Mouse (Mus musculus): Measurements from ENCODE around the gene Prkab1. TPM values are rescaled to one million over a fixed set of nuclear protein-coding genes. Genes with fewer than 3 reads are reported as not detected.

Gene Prkab1
- polyA plus RNA-seq, 1 experiment from 2014 or later, result 37.8 TPM

DNA sequence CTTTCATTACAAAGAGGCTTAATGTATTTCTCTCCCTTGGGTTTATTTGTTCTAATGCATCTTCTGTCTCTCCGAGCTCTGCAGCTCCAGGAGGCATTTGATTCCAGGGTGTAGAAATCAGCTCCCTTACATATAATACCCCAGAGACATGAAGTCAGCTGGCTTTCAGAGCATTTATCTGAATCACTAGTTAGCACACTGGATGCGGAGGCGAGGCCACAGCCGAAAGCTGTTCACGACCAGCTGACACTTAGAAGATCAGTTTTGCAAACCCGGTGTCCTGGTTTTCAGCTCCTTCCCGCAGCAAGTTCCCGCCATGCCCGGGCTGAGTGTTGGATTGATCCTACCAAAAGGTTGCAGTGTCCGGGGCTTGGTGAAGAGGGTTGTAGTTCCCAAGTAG lies 20.0 kb downstream of the Prkab1 start:
- no peaks in the 10 kb centered on the region for H3K9me3 ChIP-seq (replicated peaks; ENCODE audit: control insufficient read depth, low read length)
- H3K4me2 ChIP-seq (ENCODE audit: low read depth, low read length), result no peak overlapping the region
- no peaks in the 10 kb centered on the region for H3K27me3 ChIP-seq (ENCODE audit: control insufficient read depth, insufficient read depth, low read length)
- H3K4me3 ChIP-seq (ENCODE audit: low read length), result no peak overlapping the region
- H3K36me3 ChIP-seq (ENCODE audit: control insufficient read depth, insufficient read depth), result peaks cover 2% of the 10 kb centered on the region; the same call in 1 of the 2 replicates
- no peak for ATAC-seq (replicated peaks; ENCODE audit: extremely low read depth, insufficient read depth, low FRiP score)
- no peak overlapping the region for H3K9ac ChIP-seq (ENCODE audit: low read length)
- no peak overlapping the region for H3K27ac ChIP-seq (ENCODE audit: low read length)
- no peaks in the 10 kb centered on the region for H3K4me1 ChIP-seq (ENCODE audit: control insufficient read depth, insufficient read depth, low read length)
- WGBS, result 83% methylated on average over 10 of the region's 10 CpGs

DNA sequence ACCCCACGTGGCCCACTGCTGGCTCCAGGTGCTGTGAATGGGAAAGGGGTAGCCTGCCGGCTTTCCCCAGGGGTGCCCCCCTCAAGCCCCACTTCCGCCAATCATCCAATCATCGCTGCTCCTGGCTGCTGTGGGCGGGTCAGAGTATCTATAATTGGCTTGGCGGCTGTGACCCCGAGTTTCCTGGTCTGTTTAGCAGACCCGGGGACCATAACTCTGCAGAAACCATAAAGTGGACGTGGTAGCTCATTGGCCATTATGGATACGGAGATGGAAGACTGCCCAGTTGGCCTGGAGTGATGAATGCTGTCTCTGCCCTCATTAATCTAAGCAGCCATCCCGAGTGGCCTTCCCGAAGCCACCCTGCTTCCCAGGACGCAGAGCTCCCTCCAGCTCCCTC lies 20.5 kb downstream of the Prkab1 start:
- H3K27ac ChIP-seq (ENCODE audit: low read length), result no peak overlapping the region
- H3K4me1 ChIP-seq (ENCODE audit: control insufficient read depth, insufficient read depth, low read length), result no peaks in the 10 kb centered on the region
- H3K9me3 ChIP-seq (replicated peaks; ENCODE audit: control insufficient read depth, low read length), result no peaks in the 10 kb centered on the region
- no peak overlapping the region for H3K9ac ChIP-seq (ENCODE audit: low read length)
- H3K4me2 ChIP-seq (ENCODE audit: low read depth, low read length), result no peak overlapping the region
- no peaks in the 10 kb centered on the region for H3K27me3 ChIP-seq (ENCODE audit: control insufficient read depth, insufficient read depth, low read length)
- WGBS, result 52% methylated on average over 13 of the region's 13 CpGs
- no peak overlapping the region for H3K4me3 ChIP-seq (ENCODE audit: low read length)
- no peak for ATAC-seq (replicated peaks; ENCODE audit: extremely low read depth, insufficient read depth, low FRiP score)
- peaks cover 2% of the 10 kb centered on the region; the same call in 1 of the 2 replicates for H3K36me3 ChIP-seq (ENCODE audit: control insufficient read depth, insufficient read depth)

DNA sequence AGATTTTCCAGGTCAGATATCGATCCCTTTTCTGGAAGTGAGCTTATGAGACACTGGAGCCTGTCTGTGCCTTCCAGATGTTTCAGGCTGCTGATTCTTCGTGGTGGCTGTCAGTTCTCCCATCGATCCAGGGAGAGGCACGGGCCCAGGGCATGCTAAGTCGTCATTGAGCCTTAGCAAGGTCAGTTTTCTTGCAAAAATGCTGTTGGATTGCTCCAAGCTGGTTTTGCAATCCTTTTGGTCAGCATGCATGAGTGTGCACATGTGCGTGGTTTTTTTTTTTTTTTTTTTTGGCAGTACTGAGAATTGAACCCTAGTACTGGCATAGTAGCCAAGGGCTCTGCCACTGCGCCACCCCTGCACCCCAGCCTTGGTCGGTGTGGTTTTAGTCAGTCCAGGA lies 21.2 kb downstream of the Prkab1 start:
- Histone ChIP-seq H3K4me2 (ENCODE audit: low read depth, low read length) (no peak overlapping the region), H3K9me3 (replicated peaks; ENCODE audit: control insufficient read depth, low read length) (no peaks in the 10 kb centered on the region), H3K27ac (ENCODE audit: low read length) (no peak overlapping the region), H3K9ac (ENCODE audit: low read length) (no peak overlapping the region), H3K4me1 (ENCODE audit: control insufficient read depth, insufficient read depth, low read length) (no peaks in the 10 kb centered on the region), H3K27me3 (ENCODE audit: control insufficient read depth, insufficient read depth, low read length) (no peaks in the 10 kb centered on the region), H3K36me3 (ENCODE audit: control insufficient read depth, insufficient read depth) (peaks cover 2% of the 10 kb centered on the region; the same call in 1 of the 2 replicates), H3K4me3 (ENCODE audit: low read length) (no peak overlapping the region)
- 82% methylated on average over 8 of the region's 8 CpGs for WGBS
- ATAC-seq (replicated peaks; ENCODE audit: extremely low read depth, insufficient read depth, low FRiP score), result no peak

DNA sequence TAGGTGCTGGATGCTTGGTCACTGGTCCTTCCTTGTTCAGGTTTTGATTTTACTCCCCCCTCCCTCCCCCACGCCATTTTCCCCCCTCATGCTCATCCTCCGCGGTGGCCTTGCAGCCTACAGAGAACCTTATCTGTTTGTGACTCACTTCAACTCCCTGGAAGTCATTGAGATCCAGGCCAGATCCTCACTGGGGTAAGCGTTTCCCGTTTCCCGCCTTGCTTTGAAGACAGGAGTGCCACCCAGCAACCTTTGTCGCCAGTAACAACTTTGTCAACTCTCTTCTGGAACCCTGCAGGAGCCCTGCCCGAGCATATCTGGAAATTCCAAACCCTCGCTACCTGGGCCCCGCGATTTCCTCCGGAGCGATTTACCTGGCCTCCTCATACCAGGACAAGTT lies 26.9 kb downstream of the Prkab1 start:
- 50% methylated on average over 13 of the region's 13 CpGs for WGBS
- no peak overlapping the region for H3K4me3 ChIP-seq (ENCODE audit: low read length)
- no peak overlapping the region for H3K27ac ChIP-seq (ENCODE audit: low read length)
- no peak overlapping the region for H3K4me2 ChIP-seq (ENCODE audit: low read depth, low read length)
- no peak for ATAC-seq (replicated peaks; ENCODE audit: extremely low read depth, insufficient read depth, low FRiP score)
- no peaks in the 10 kb centered on the region for H3K4me1 ChIP-seq (ENCODE audit: control insufficient read depth, insufficient read depth, low read length)
- no peaks in the 10 kb centered on the region for H3K9me3 ChIP-seq (replicated peaks; ENCODE audit: control insufficient read depth, low read length)
- H3K9ac ChIP-seq (ENCODE audit: low read length), result no peak overlapping the region
- H3K27me3 ChIP-seq (ENCODE audit: control insufficient read depth, insufficient read depth, low read length), result no peaks in the 10 kb centered on the region
- peaks cover 4% of the 10 kb centered on the region for H3K36me3 ChIP-seq (ENCODE audit: control insufficient read depth, insufficient read depth)

DNA sequence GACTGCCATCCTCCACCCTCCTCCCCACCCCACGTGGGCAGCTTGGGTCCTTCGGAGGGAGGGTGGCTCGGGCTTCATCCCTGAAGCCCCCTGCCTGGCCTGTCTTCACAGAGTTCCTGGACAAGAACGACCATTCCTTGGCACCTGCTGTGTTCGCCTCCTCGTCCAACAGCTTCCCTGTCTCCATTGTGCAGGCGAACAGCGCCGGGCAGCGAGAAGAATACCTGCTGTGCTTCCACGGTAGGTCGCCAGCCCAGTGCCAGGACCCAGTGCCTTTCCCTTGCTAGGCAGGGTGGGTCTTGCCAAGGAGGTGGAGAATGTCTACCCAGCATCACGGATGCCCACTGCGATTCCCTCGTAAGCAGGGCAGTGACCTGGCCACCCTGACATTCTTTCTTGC lies 30.2 kb downstream of the Prkab1 start:
- no peak for ATAC-seq (replicated peaks; ENCODE audit: extremely low read depth, insufficient read depth, low FRiP score)
- H3K4me1 ChIP-seq (ENCODE audit: control insufficient read depth, insufficient read depth, low read length), result no peaks in the 10 kb centered on the region
- H3K9me3 ChIP-seq (replicated peaks; ENCODE audit: control insufficient read depth, low read length), result peaks cover 7% of the 10 kb centered on the region
- H3K4me2 ChIP-seq (ENCODE audit: low read depth, low read length), result no peak overlapping the region
- no peak overlapping the region for H3K27ac ChIP-seq (ENCODE audit: low read length)
- no peak overlapping the region for H3K9ac ChIP-seq (ENCODE audit: low read length)
- no peaks in the 10 kb centered on the region for H3K27me3 ChIP-seq (ENCODE audit: control insufficient read depth, insufficient read depth, low read length)
- 91% methylated on average over 15 of the region's 15 CpGs for WGBS
- peaks cover 26% of the 10 kb centered on the region for H3K36me3 ChIP-seq (ENCODE audit: control insufficient read depth, insufficient read depth)
- no peak overlapping the region for H3K4me3 ChIP-seq (ENCODE audit: low read length)

DNA sequence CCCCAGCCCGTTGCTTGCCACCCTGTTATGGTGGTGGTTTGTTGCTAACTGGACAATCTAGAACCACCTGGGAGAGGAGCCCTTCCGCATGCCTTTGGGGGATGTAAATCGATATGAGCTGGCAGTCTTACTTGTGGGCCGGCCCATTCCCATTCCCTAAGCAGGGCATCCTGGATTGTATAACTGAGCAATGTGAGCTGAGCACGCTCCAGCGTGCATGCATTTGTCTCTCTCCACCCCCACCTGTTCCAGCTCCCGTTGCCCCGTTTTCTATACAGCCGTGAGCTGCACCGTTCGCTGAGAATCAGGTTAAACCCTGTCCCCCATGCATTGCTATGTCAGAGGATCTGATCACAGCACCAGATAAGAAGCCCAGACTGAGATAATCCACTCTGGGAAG lies 32.6 kb downstream of the Prkab1 start:
- H3K9me3 ChIP-seq (replicated peaks; ENCODE audit: control insufficient read depth, low read length), result peaks cover 7% of the 10 kb centered on the region
- no peak overlapping the region for H3K4me2 ChIP-seq (ENCODE audit: low read depth, low read length)
- no peak overlapping the region for H3K9ac ChIP-seq (ENCODE audit: low read length)
- H3K4me1 ChIP-seq (ENCODE audit: control insufficient read depth, insufficient read depth, low read length), result no peaks in the 10 kb centered on the region
- no peak overlapping the region for H3K27ac ChIP-seq (ENCODE audit: low read length)
- H3K36me3 ChIP-seq (ENCODE audit: control insufficient read depth, insufficient read depth), result peaks cover 32% of the 10 kb centered on the region
- no peaks in the 10 kb centered on the region for H3K27me3 ChIP-seq (ENCODE audit: control insufficient read depth, insufficient read depth, low read length)
- no peak for ATAC-seq (replicated peaks; ENCODE audit: extremely low read depth, insufficient read depth, low FRiP score)
- H3K4me3 ChIP-seq (ENCODE audit: low read length), result no peak overlapping the region
- 93% methylated on average over 11 of the region's 11 CpGs for WGBS

DNA sequence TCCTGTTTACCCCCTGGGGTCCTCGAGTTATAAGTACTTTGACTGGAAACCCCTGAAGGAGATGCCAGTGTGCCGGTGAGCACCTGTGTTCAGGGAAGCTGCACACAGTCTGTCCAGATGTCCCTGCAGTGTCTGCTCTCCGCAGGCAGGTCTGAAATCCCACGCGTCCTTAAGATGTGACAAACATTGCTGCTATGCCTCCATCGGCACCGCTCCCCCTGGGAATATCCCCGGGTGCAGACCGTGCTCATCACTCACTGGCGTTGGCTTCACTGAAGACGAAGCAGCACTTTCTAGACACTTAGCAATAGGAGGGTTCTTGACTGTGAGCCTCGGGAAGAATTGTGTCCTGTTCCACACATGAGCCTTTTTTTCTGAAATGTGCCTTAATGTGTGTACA lies 37.0 kb downstream of the Prkab1 start:
- H3K4me2 ChIP-seq (ENCODE audit: low read depth, low read length), result no peak overlapping the region

DNA sequence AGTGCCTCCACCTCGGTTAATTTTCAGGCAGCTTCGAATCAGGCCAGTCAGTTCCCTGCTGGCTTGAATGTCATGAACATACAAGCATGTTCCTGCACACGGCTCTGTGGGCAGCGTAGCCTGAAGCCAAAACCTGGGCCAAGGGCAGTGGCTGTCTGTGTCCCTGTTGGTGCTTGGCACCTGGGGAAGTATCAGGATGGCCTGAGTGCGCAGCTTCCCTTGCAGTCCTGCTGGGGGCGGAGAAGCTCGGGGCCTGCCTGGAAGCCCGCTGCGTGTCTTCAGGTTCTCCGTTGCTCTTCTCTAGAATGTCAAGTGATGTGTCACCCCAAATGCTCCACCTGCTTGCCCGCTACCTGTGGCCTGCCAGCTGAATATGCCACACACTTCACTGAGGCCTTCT lies 39.2 kb downstream of the Prkab1 start:
- 91% methylated on average over 11 of the region's 11 CpGs for WGBS
- peaks cover 20% of the 10 kb centered on the region for H3K36me3 ChIP-seq (ENCODE audit: control insufficient read depth, insufficient read depth)
- ATAC-seq (replicated peaks; ENCODE audit: extremely low read depth, insufficient read depth, low FRiP score), result no peak
- H3K27me3 ChIP-seq (ENCODE audit: control insufficient read depth, insufficient read depth, low read length), result no peaks in the 10 kb centered on the region
- no peaks in the 10 kb centered on the region for H3K9me3 ChIP-seq (replicated peaks; ENCODE audit: control insufficient read depth, low read length)
- H3K4me3 ChIP-seq (ENCODE audit: low read length), result no peak overlapping the region
- no peak overlapping the region for H3K9ac ChIP-seq (ENCODE audit: low read length)
- peaks cover 6% of the 10 kb centered on the region; the same call in 1 of the 2 replicates for H3K4me1 ChIP-seq (ENCODE audit: control insufficient read depth, insufficient read depth, low read length)
- H3K4me2 ChIP-seq (ENCODE audit: low read depth, low read length), result no peak overlapping the region
- H3K27ac ChIP-seq (ENCODE audit: low read length), result no peak overlapping the region

More for the DNA sequence above, 37.0 kb downstream of the Prkab1 start:
- Histone ChIP-seq H3K27ac (ENCODE audit: low read length) (no peak overlapping the region), H3K9me3 (replicated peaks; ENCODE audit: control insufficient read depth, low read length) (peaks cover 7% of the 10 kb centered on the region), H3K36me3 (ENCODE audit: control insufficient read depth, insufficient read depth) (peaks cover 32% of the 10 kb centered on the region), H3K9ac (ENCODE audit: low read length) (no peak overlapping the region), H3K4me3 (ENCODE audit: low read length) (no peak overlapping the region), H3K4me1 (ENCODE audit: control insufficient read depth, insufficient read depth, low read length) (peaks cover 6% of the 10 kb centered on the region; the same call in 1 of the 2 replicates), H3K27me3 (ENCODE audit: control insufficient read depth, insufficient read depth, low read length) (no peaks in the 10 kb centered on the region)
- WGBS, result 84% methylated on average over 12 of the region's 12 CpGs
- ATAC-seq (replicated peaks; ENCODE audit: extremely low read depth, insufficient read depth, low FRiP score), result no peak

DNA sequence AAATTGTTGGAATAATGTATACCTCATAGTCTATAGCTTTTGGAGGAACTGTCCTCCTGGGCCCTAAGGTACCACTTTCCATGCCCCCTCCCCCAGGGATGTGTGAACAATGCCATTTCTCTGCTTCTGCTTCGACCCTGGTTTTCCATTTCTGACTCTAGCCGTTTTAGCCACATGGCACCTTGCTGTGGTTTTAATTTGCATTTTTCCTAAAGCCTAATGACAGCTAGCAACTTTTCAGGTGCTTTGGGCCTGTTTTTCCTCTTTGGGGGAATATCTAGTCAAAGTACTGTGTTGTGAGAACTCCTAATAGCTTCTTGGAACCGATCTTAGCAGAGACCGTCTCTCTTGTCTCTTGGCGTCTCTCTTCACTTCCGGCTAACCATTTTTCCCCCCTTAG lies 39.9 kb downstream of the Prkab1 start:
- 92% methylated on average over 6 of the region's 6 CpGs for WGBS
- H3K4me2 ChIP-seq (ENCODE audit: low read depth, low read length), result no peak overlapping the region
- H3K36me3 ChIP-seq (ENCODE audit: control insufficient read depth, insufficient read depth), result peaks cover 14% of the 10 kb centered on the region
- no peak overlapping the region for H3K9ac ChIP-seq (ENCODE audit: low read length)
- no peak for ATAC-seq (replicated peaks; ENCODE audit: extremely low read depth, insufficient read depth, low FRiP score)
- H3K27me3 ChIP-seq (ENCODE audit: control insufficient read depth, insufficient read depth, low read length), result no peaks in the 10 kb centered on the region
- peaks cover 6% of the 10 kb centered on the region; the same call in 1 of the 2 replicates for H3K4me1 ChIP-seq (ENCODE audit: control insufficient read depth, insufficient read depth, low read length)
- no peaks in the 10 kb centered on the region for H3K9me3 ChIP-seq (replicated peaks; ENCODE audit: control insufficient read depth, low read length)
- H3K4me3 ChIP-seq (ENCODE audit: low read length), result no peak overlapping the region
- no peak overlapping the region for H3K27ac ChIP-seq (ENCODE audit: low read length)

Measured in heart, embryonic 16.5 days (tissue).